Comparison of ENCODE assay signal across 8 mouse cellular contexts in the genomic region with DNA sequence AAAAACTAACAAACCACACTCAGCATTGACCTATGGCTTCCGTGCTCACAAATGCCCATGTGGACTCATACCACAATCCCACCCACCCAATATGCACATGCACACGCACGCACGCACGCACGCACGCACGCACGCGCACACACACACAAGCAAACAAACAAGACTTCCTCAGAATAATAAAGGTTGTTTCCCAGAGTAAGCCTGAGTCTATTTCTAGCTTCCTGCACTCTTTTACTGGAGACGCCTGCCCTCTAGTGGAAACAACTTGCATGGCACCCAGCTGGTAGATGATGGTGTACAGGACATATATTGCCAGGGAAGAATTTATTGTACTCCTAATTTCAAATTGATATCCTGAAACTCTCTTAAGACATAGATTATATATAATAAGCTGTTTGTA. TPM values are rescaled to one million over a fixed set of nuclear protein-coding genes. Genes with fewer than 3 reads are reported as not detected.
DNase-seq lines count a peak whose midpoint lies in the region; ATAC-seq and TF ChIP-seq lines count a peak whose summit lies in the region.

No protein-coding gene starts in this region.

- peak; percentile 78 for TF ChIP-seq CTCF in Patski (IDR thresholded peaks at IDR 0.05)

- H3K9me3 ChIP-seq in hindbrain, embryonic 13.5 days, result no peaks in the 10 kb centered on the region

- DNase-seq in Patski (ENCODE audit: low read depth, low spot score), result no peak
- DNase-seq in cerebellum, adult 8-10 months, result peak; percentile 54
- DNase-seq in frontal cortex, adult 2 months (ENCODE audit: extremely low spot score in 1 of 2, low spot score in 1 of 2), result peak; percentile 62 to 94
- peak; percentile 82 to 89 for DNase-seq in layer of hippocampus, postnatal 14 days (ENCODE audit: low spot score in 2 of 2)
- DNase-seq in lung, postnatal 25 days (ENCODE audit: low spot score), result peak; percentile 61
- DNase-seq in retina, postnatal 1 day, result peak; percentile 79
- DNase-seq in urinary bladder, adult 18-20 months (ENCODE audit: low spot score in 2 of 2), result peak; percentile 39 to 70

- peak; percentile 79 for ATAC-seq in Patski
- ATAC-seq in hindbrain, embryonic 13.5 days (ENCODE audit: low FRiP score), result peak; percentile 85

- H3K27me3 ChIP-seq in Patski, result peaks cover 9% of the 10 kb centered on the region
- no peaks in the 10 kb centered on the region for H3K27me3 ChIP-seq in hindbrain, embryonic 13.5 days

- POLR2A ChIA-PET in Patski (lab: Charles Lee), result no interaction called here

- in situ Hi-C loops in Patski (cut with MboI; ENCODE audit: low pct_unique_long_range_greater_than_20kb), result loop anchor here (5.0 to 10.0 kb wide), 4 partner anchors 113 to 469 kb away; a partner anchor contains a TSS

- no peak overlapping the region for H3K9ac ChIP-seq in hindbrain, embryonic 13.5 days

- no peak overlapping the region for H3K4me3 ChIP-seq in hindbrain, embryonic 13.5 days

- H3K36me3 ChIP-seq in hindbrain, embryonic 13.5 days, result no peaks in the 10 kb centered on the region

- peak overlapping the region; percentile 32 for H3K4me2 ChIP-seq in hindbrain, embryonic 13.5 days

- H3K4me1 ChIP-seq in hindbrain, embryonic 13.5 days (replicated peaks), result no peaks in the 10 kb centered on the region

- CTCF ChIA-PET in Patski (lab: Charles Lee), result interaction anchor here (0.8 to 2.1 kb wide), 12 partner anchors 8 to 1345 kb away, joined by 3 to 12 read pairs (median 4); no protein-coding TSS in a partner anchor

- WGBS in hindbrain, embryonic 13.5 days, result 24% methylated on average over 11 of the region's 11 CpGs

- no peak overlapping the region for H3K27ac ChIP-seq in hindbrain, embryonic 13.5 days

RNA-seq across cellular contexts. Expression of a gene that starts 29.8 kb away (rescaled TPM):
- 4.3 TPM for polyA plus RNA-seq in Patski (2021)
- 0.08 and 0.11 TPM in 2 replicates for polyA plus RNA-seq in frontal cortex, adult 2 months (2012; rRNA removed)
- polyA plus RNA-seq in hindbrain, embryonic 13.5 days (2015; fragmentation: Nextera tagmentation; extraction: Ambion mirVana), result 0.22 TPM in 2 replicates
- total RNA-seq in layer of hippocampus, postnatal 14 days (2021), result not detected
